Mouse (Mus musculus) myocyte (in vitro differentiated cells): ENCODE results near the gene Galr3.

Experiments
- CEBPB ChIP-seq: IDR thresholded peaks from 2 replicates; pipeline ENCODE4 v1.6.1; 2011; ENCODE audit warnings: mild to moderate bottlenecking, moderate library complexity; ENCODE audit not compliant: poor library complexity, insufficient read depth, severe bottlenecking
- E2F4 ChIP-seq: IDR thresholded peaks from one replicate; pipeline ENCODE4 v1.6.1; 2011; ENCODE audit warnings: mild to moderate bottlenecking, control low read depth, moderate library complexity; ENCODE audit not compliant: insufficient read depth
- MAX ChIP-seq: IDR thresholded peaks from one replicate; pipeline ENCODE4 v1.6.1; 2011; ENCODE audit warnings: low read depth, mild to moderate bottlenecking, control low read depth
- MYOG ChIP-seq, 3 experiments: IDR thresholded peaks; one replicate each; pipeline ENCODE4 v1.6.1; 2011; ENCODE audit warnings: control low read depth in 2 of 3, low read depth in 2 of 3, mild to moderate bottlenecking in 2 of 3; ENCODE audit not compliant: insufficient read length in 2 of 3, control insufficient read depth in 1 of 3, insufficient read depth in 1 of 3
- POLR2A ChIP-seq: IDR thresholded peaks from one replicate; pipeline ENCODE4 v1.6.1; 2011; ENCODE audit warnings: low read depth, mild to moderate bottlenecking, control low read depth, moderate library complexity; ENCODE audit not compliant: insufficient read length
- POLR2AphosphoS2 ChIP-seq: IDR thresholded peaks from one replicate; pipeline ENCODE4 v1.6.1; 2011; ENCODE audit warnings: low read depth, control low read depth; ENCODE audit not compliant: insufficient read length
- REST ChIP-seq: IDR thresholded peaks from one replicate; pipeline ENCODE4 v1.6.1; 2011; ENCODE audit warnings: mild to moderate bottlenecking, control low read depth, moderate library complexity; ENCODE audit not compliant: insufficient read depth, insufficient read length
- SRF ChIP-seq: IDR thresholded peaks from one replicate; pipeline ENCODE4 v1.6.1; 2011; ENCODE audit warnings: low read depth; ENCODE audit not compliant: control insufficient read depth, insufficient read length
- TCF12 ChIP-seq: IDR thresholded peaks from one replicate; pipeline ENCODE4 v1.6.1; 2011; ENCODE audit warnings: mild to moderate bottlenecking, control low read depth; ENCODE audit not compliant: poor library complexity, insufficient read depth, severe bottlenecking
- USF1 ChIP-seq: IDR thresholded peaks from one replicate; pipeline ENCODE4 v1.6.1; 2011; ENCODE audit warnings: low read depth, mild to moderate bottlenecking, control low read depth, moderate library complexity

DNA sequence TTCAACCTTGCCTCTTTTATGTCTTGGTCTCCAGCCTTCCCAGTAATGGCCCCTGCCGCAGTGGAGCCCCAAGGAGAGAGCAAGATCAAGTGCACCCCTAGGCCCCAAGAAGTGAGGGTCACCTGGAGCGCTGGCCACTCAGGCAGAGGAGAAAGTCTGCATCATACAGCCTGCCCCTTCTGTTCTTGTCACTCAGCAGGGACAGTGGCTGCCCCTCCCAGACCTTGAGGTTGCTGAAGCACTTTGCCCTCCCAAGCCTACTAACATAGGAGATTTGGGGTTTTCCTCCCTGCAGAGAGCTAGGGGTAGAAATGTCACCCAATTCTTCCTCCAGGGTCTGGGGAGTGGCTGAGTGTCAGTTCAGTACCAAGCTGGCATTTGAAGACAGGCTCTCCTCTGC is 10.7 kb downstream of the Galr3 start:
- no peak for TF ChIP-seq MYOG (IDR thresholded peaks at IDR 0.05; ENCODE audit: control insufficient read depth in 1 of 3, insufficient read depth in 1 of 3, insufficient read length in 2 of 3, low read depth in 2 of 3)
- no peak for TF ChIP-seq POLR2A
- no peak for TF ChIP-seq TCF12
- TF ChIP-seq SRF = no peak
- no peak for TF ChIP-seq MAX
- TF ChIP-seq E2F4 = no peak
- no peak for TF ChIP-seq CEBPB
- TF ChIP-seq REST = no peak
- no peak for TF ChIP-seq POLR2AphosphoS2
- no peak for TF ChIP-seq USF1
